Mouse (Mus musculus): ENCODE data around the gene Tspoap1.

GRCm38 (mm10) chr11:87778915-87779314 lies 18.6 kb downstream of the Tspoap1 start:
- TF ChIP-seq CTCF (IDR thresholded peaks at IDR 0.05; ENCODE audit: borderline replicate concordance, insufficient read depth, low read depth, low read length) (no peak), POLR2A (IDR thresholded peaks at IDR 0.05; ENCODE audit: borderline replicate concordance, insufficient read depth, low read length) (no peak)

Data from cerebellum, adult 2 months (tissue).